Mouse (Mus musculus): ENCODE data around the gene Sap30bp. TPM values are rescaled to one million over a fixed set of nuclear protein-coding genes. Genes with fewer than 3 reads are reported as not detected.
A peak's percentile ranks its signal among the peaks of the same experiment; 100 is the strongest.

The Sap30bp gene
- total and polyA plus RNA-seq, 3 experiments, result 9.1 to 18.1 (median 16.4) TPM

DNA sequence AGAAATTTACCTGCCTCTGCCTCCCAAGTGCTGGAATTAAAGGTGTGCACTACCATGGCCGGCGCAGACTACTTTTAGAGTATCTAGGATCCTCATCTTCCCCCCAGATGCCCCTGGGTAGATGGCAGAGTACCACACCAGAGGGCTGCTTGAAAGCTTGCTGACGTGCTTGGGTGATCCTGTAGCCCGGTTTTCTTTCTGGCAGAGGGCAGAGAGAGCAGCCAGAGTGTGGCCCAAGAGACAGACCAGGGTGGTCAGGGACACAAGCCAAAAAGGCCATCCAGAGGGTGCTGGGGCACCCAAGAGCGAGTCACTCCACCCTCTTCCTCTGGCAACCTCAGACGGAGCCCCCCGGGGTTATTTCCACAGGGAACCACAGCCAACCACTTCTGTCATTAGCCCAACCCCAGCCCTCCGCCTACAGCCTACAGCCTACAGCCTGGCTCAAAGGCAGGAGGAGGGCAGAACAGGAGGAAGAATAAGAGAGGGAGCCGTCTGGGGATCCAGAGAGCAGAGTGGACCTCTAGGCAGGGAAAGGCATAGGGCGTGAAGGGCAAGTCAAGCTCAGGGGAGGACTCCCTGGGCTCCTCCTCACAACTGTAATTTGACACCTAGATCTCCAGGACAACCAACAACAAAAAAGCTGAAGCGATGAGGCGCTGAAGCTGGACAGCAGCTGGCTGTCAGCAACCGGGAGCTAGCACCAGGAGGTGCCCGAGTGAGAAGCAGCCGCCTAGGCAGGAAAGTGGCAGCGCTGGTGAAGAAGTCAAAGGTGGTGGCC, 33.4 kb upstream of the Sap30bp start, which contains the start of gene Smim5:
Gene Smim5 (plus strand): TSS at position 481 of the 781 bp plus-strand sequence.
- Histone ChIP-seq H3K36me3 (ENCODE audit: control insufficient read depth, insufficient read depth, low read length) (no peaks in the 10 kb centered on the region; the same call in 1 of the 2 replicates), H3K4me1 (ENCODE audit: control insufficient read depth, insufficient read depth, low read length) (peaks cover 15% of the 10 kb centered on the region)

GRCm38 (mm10) chr11:115900561-115901337, 32.3 kb upstream of the Sap30bp start:
- peaks cover 15% of the 10 kb centered on the region for H3K4me1 ChIP-seq (ENCODE audit: control insufficient read depth, insufficient read depth, low read length)
- no peak; the same call in 1 of the 2 replicates for TF ChIP-seq POLR2A (IDR thresholded peaks at IDR 0.05; ENCODE audit: insufficient read depth, low read depth, low read length)
- TF ChIP-seq CTCF (IDR thresholded peaks at IDR 0.05), result no peak
- TF ChIP-seq EP300 (IDR thresholded peaks at IDR 0.05; ENCODE audit: insufficient read depth, low read depth, low read length), result no peak
- no peaks in the 10 kb centered on the region; the same call in 1 of the 2 replicates for H3K36me3 ChIP-seq (ENCODE audit: control insufficient read depth, insufficient read depth, low read length)
- H3K4me3 ChIP-seq, result peak overlapping the region; percentile 48
- intact Hi-C loops (cut with DNase I), result no loop called here
- H3K79me2 ChIP-seq (replicated peaks; ENCODE audit: control insufficient read depth, insufficient read depth, low read length), result no peaks in the 10 kb centered on the region
- WGBS, result 45% methylated on average over 8 of the region's 8 CpGs
- peak; percentile 36 to 37 for DNase-seq
- peak overlapping the region; percentile 88 for H3K27ac ChIP-seq
- no peaks in the 10 kb centered on the region for H3K27me3 ChIP-seq (ENCODE audit: control insufficient read depth, insufficient read depth, low read length)
- peak overlapping the region; percentile 65 for H3K9ac ChIP-seq (ENCODE audit: low read depth, low read length)

More for the DNA sequence above, 33.4 kb upstream of the Sap30bp start, which contains the start of gene Smim5:
- peak within 1 kb of the TSS; percentile 48 for H3K4me3 ChIP-seq
- TF ChIP-seq CTCF (IDR thresholded peaks at IDR 0.05) (peak; percentile 34), EP300 (IDR thresholded peaks at IDR 0.05; ENCODE audit: insufficient read depth, low read depth, low read length) (0 out of 2 replicates have a peak, but pooled peaks have one; percentile 71), POLR2A (IDR thresholded peaks at IDR 0.05; ENCODE audit: insufficient read depth, low read depth, low read length) (peak; percentile 92)
- 29% methylated on average over 16 of the region's 16 CpGs for WGBS
- H3K79me2 ChIP-seq (replicated peaks; ENCODE audit: control insufficient read depth, insufficient read depth, low read length), result no peaks in the 10 kb centered on the region
- peak within 1 kb of the TSS; percentile 88 for H3K27ac ChIP-seq
- H3K27me3 ChIP-seq (ENCODE audit: control insufficient read depth, insufficient read depth, low read length), result no peaks in the 10 kb centered on the region
- peak within 1 kb of the TSS; percentile 65 for H3K9ac ChIP-seq (ENCODE audit: low read depth, low read length)
- intact Hi-C loops (cut with DNase I), result loop anchor here (2.0 kb wide), 1 partner anchor 21 kb away; no protein-coding TSS in a partner anchor
- DNase-seq, result peak; percentile 62 to 80

GRCm38 (mm10) chr11:115901338-115902161, 31.5 kb upstream of the Sap30bp start:
- DNase-seq, result no peak
- intact Hi-C loops (cut with DNase I), result no loop called here
- no peaks in the 10 kb centered on the region; the same call in 1 of the 2 replicates for H3K36me3 ChIP-seq (ENCODE audit: control insufficient read depth, insufficient read depth, low read length)
- WGBS, result 59% methylated on average over 9 of the region's 9 CpGs
- TF ChIP-seq POLR2A (IDR thresholded peaks at IDR 0.05; ENCODE audit: insufficient read depth, low read depth, low read length) (no peak; the same call in 1 of the 2 replicates), CTCF (IDR thresholded peaks at IDR 0.05) (no peak), EP300 (IDR thresholded peaks at IDR 0.05; ENCODE audit: insufficient read depth, low read depth, low read length) (no peak)
- H3K9ac ChIP-seq (ENCODE audit: low read depth, low read length), result peak overlapping the region; percentile 39
- H3K4me3 ChIP-seq, result peak overlapping the region; percentile 48
- peak overlapping the region; percentile 88 for H3K27ac ChIP-seq
- H3K79me2 ChIP-seq (replicated peaks; ENCODE audit: control insufficient read depth, insufficient read depth, low read length), result no peaks in the 10 kb centered on the region
- H3K4me1 ChIP-seq (ENCODE audit: control insufficient read depth, insufficient read depth, low read length), result peaks cover 15% of the 10 kb centered on the region
- H3K27me3 ChIP-seq (ENCODE audit: control insufficient read depth, insufficient read depth, low read length), result no peaks in the 10 kb centered on the region

DNA sequence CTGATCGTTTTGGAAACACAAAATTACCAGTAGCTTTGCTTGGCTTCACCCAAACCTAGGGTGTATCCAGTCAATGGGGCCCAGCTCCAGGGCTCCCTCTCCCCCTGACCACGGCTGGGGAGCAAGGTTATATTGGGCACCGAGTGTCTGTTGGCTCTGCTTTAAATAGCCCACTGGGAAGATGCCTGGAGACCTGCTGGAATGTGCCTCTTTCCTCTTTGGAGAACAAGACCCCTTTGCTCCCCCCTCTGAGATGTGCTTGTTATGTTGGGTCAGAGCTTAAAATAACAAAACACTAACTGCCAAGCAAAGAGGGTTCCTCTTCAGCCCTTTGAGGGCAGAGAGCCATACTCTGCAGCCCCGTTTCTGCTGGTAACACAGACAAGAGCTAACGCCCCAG, 30.9 kb upstream of the Sap30bp start:
- Histone ChIP-seq H3K9ac (ENCODE audit: low read depth, low read length) (peak overlapping the region; percentile 39; the same call in 1 of the 2 replicates), H3K4me1 (ENCODE audit: control insufficient read depth, insufficient read depth, low read length) (peaks cover 19% of the 10 kb centered on the region)
- 45% methylated on average over 5 of the region's 5 CpGs for WGBS

GRCm38 (mm10) chr11:115902831-115903230, 30.3 kb upstream of the Sap30bp start:
- Histone ChIP-seq H3K27ac (peak overlapping the region; percentile 88), H3K79me2 (replicated peaks; ENCODE audit: control insufficient read depth, insufficient read depth, low read length) (no peaks in the 10 kb centered on the region), H3K4me3 (no peak overlapping the region), H3K9ac (ENCODE audit: low read depth, low read length) (peak overlapping the region; percentile 24), H3K4me1 (ENCODE audit: control insufficient read depth, insufficient read depth, low read length) (peaks cover 19% of the 10 kb centered on the region), H3K36me3 (ENCODE audit: control insufficient read depth, insufficient read depth, low read length) (no peaks in the 10 kb centered on the region; the same call in 1 of the 2 replicates), H3K27me3 (ENCODE audit: control insufficient read depth, insufficient read depth, low read length) (no peaks in the 10 kb centered on the region)
- WGBS, result 24% methylated on average over 1 of the region's 1 CpGs
- peak; percentile 62 to 71 for DNase-seq
- intact Hi-C loops (cut with DNase I), result no loop called here
- TF ChIP-seq EP300 (IDR thresholded peaks at IDR 0.05; ENCODE audit: insufficient read depth, low read depth, low read length) (0 out of 2 replicates have a peak, but pooled peaks have one; percentile 2), CTCF (IDR thresholded peaks at IDR 0.05) (no peak)

More for the DNA sequence above, 30.9 kb upstream of the Sap30bp start:
- Histone ChIP-seq H3K27ac (peak overlapping the region; percentile 88), H3K27me3 (ENCODE audit: control insufficient read depth, insufficient read depth, low read length) (no peaks in the 10 kb centered on the region), H3K79me2 (replicated peaks; ENCODE audit: control insufficient read depth, insufficient read depth, low read length) (no peaks in the 10 kb centered on the region), H3K36me3 (ENCODE audit: control insufficient read depth, insufficient read depth, low read length) (no peaks in the 10 kb centered on the region; the same call in 1 of the 2 replicates), H3K4me3 (peak overlapping the region; percentile 4; the same call in 1 of the 2 replicates)
- TF ChIP-seq CTCF (IDR thresholded peaks at IDR 0.05) (no peak), EP300 (IDR thresholded peaks at IDR 0.05; ENCODE audit: insufficient read depth, low read depth, low read length) (peak; percentile 46; the same call in 1 of the 2 replicates), POLR2A (IDR thresholded peaks at IDR 0.05; ENCODE audit: insufficient read depth, low read depth, low read length) (peak; percentile 50; the same call in 1 of the 2 replicates)
- DNase-seq, result peak in 1 of 2 experiments; percentile 66
- intact Hi-C loops (cut with DNase I), result no loop called here
